Mouse (Mus musculus): ENCODE results near the gene Ctnna2. TPM values are rescaled to one million over a fixed set of nuclear protein-coding genes. Genes with fewer than 3 reads are reported as not detected.
A peak's percentile ranks its signal among the peaks of the same experiment; 100 is the strongest.

Gene Ctnna2
- polyA plus RNA-seq, 1 experiment from 2014 or later: 10.3 TPM

GRCm38 (mm10) chr6:77253480-77253879 lies 726.0 kb downstream of the Ctnna2 start:
- Histone ChIP-seq H3K9me3 (ENCODE audit: control insufficient read depth, low read length) (no peaks in the 10 kb centered on the region), H3K4me2 (ENCODE audit: low read length) (no peak overlapping the region), H3K36me3 (ENCODE audit: control insufficient read depth, insufficient read depth, low read length) (no peaks in the 10 kb centered on the region), H3K27me3 (replicated peaks; ENCODE audit: control insufficient read depth, insufficient read depth, low read length) (no peaks in the 10 kb centered on the region), H3K27ac (ENCODE audit: low read depth) (no peak overlapping the region), H3K4me3 (ENCODE audit: low read depth, low read length) (no peak overlapping the region), H3K4me1 (replicated peaks; ENCODE audit: control insufficient read depth, insufficient read depth, low read length) (no peaks in the 10 kb centered on the region), H3K9ac (ENCODE audit: low read length) (no peak overlapping the region)
- DNase-seq (ENCODE audit: low spot score) (no peak), ATAC-seq (replicated peaks; ENCODE audit: low FRiP score, low TSS enrichment, low read depth) (no peak)
- 81% methylated on average over 5 of the region's 5 CpGs for WGBS

DNA sequence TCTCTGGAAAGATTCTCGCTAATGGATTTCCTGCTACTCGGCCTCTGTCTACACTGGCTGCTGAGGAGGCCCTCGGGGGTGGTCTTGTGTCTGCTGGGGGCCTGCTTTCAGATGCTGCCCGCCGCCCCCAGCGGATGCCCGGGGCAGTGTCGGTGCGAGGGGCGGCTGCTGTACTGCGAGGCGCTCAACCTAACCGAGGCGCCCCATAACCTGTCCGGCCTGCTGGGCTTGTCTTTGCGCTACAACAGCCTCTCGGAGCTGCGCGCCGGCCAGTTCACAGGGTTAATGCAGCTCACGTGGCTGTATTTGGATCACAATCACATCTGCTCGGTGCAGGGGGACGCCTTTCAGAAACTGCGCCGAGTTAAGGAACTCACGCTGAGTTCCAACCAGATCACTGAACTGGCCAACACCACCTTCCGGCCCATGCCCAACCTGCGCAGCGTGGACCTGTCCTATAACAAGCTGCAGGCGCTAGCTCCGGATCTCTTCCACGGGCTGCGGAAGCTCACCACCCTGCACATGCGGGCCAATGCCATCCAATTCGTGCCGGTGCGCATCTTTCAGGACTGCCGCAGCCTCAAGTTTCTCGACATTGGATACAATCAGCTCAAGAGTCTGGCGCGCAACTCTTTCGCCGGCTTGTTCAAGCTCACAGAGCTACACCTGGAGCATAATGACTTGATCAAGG lies 735.8 kb downstream of the Ctnna2 start:
- peak overlapping the region; percentile 37 for H3K4me3 ChIP-seq (ENCODE audit: low read depth, low read length)
- no peaks in the 10 kb centered on the region for H3K9me3 ChIP-seq (ENCODE audit: control insufficient read depth, low read length)
- H3K4me1 ChIP-seq (replicated peaks; ENCODE audit: control insufficient read depth, insufficient read depth, low read length): no peaks in the 10 kb centered on the region; the same call in 1 of the 2 replicates
- no peaks in the 10 kb centered on the region for H3K36me3 ChIP-seq (ENCODE audit: control insufficient read depth, insufficient read depth, low read length)
- WGBS: under 1% methylated on average over 43 of the region's 43 CpGs
- DNase-seq (ENCODE audit: low spot score) (peak; percentile 76), ATAC-seq (replicated peaks; ENCODE audit: low FRiP score, low TSS enrichment, low read depth) (peak; percentile 72)
- peaks cover 44% of the 10 kb centered on the region for H3K27me3 ChIP-seq (replicated peaks; ENCODE audit: control insufficient read depth, insufficient read depth, low read length)
- no peak overlapping the region for H3K27ac ChIP-seq (ENCODE audit: low read depth)
- peak overlapping the region; percentile 82 for H3K4me2 ChIP-seq (ENCODE audit: low read length)
- 0 out of 2 replicates have a peak overlapping the region, but pooled peaks have one; percentile 8 for H3K9ac ChIP-seq (ENCODE audit: low read length)

GRCm38 (mm10) chr6:77242601-77243406 lies 736.7 kb downstream of the Ctnna2 start, which contains the start of gene Lrrtm1:
Gene Lrrtm1, plus strand, starts transcription at chr6:77242689.
- ATAC-seq (replicated peaks; ENCODE audit: low FRiP score, low TSS enrichment, low read depth) (peak; percentile 73; the same call in 1 of the 2 replicates), DNase-seq (ENCODE audit: low spot score) (peak; percentile 76)
- no peaks in the 10 kb centered on the region for H3K9me3 ChIP-seq (ENCODE audit: control insufficient read depth, low read length)
- no peaks in the 10 kb centered on the region; the same call in 1 of the 2 replicates for H3K4me1 ChIP-seq (replicated peaks; ENCODE audit: control insufficient read depth, insufficient read depth, low read length)
- H3K9ac ChIP-seq (ENCODE audit: low read length): peak within 1 kb of the TSS; percentile 32
- H3K4me3 ChIP-seq (ENCODE audit: low read depth, low read length): peak within 1 kb of the TSS; percentile 37
- H3K27me3 ChIP-seq (replicated peaks; ENCODE audit: control insufficient read depth, insufficient read depth, low read length): peaks cover 44% of the 10 kb centered on the region
- no peaks in the 10 kb centered on the region for H3K36me3 ChIP-seq (ENCODE audit: control insufficient read depth, insufficient read depth, low read length)
- peak within 1 kb of the TSS; percentile 82 for H3K4me2 ChIP-seq (ENCODE audit: low read length)
- no peak within 1 kb of the TSS for H3K27ac ChIP-seq (ENCODE audit: low read depth)
- WGBS: under 1% methylated on average over 53 of the region's 53 CpGs

- Histone ChIP-seq H3K9me3 (ENCODE audit: control insufficient read depth, low read length) (no peaks in the 10 kb centered on the region), H3K9ac (ENCODE audit: low read length) (no peak overlapping the region), H3K4me2 (ENCODE audit: low read length) (no peak overlapping the region), H3K36me3 (ENCODE audit: control insufficient read depth, insufficient read depth, low read length) (no peaks in the 10 kb centered on the region), H3K27ac (ENCODE audit: low read depth) (no peak overlapping the region), H3K4me3 (ENCODE audit: low read depth, low read length) (no peak overlapping the region), H3K4me1 (replicated peaks; ENCODE audit: control insufficient read depth, insufficient read depth, low read length) (no peaks in the 10 kb centered on the region; the same call in 1 of the 2 replicates), H3K27me3 (replicated peaks; ENCODE audit: control insufficient read depth, insufficient read depth, low read length) (peaks cover 30% of the 10 kb centered on the region)
- 6% methylated on average over 1 of the region's 1 CpGs for WGBS
- DNase-seq (ENCODE audit: low spot score): no peak
- no peak for ATAC-seq (replicated peaks; ENCODE audit: low FRiP score, low TSS enrichment, low read depth)
Observed at GRCm38 (mm10) chr6:77240426-77240825, 739.1 kb downstream of the Ctnna2 start.

- H3K4me2 ChIP-seq (ENCODE audit: low read length): no peak overlapping the region
- ATAC-seq (replicated peaks; ENCODE audit: low FRiP score, low TSS enrichment, low read depth): no peak
- no peaks in the 10 kb centered on the region for H3K27me3 ChIP-seq (replicated peaks; ENCODE audit: control insufficient read depth, insufficient read depth, low read length)
- no peaks in the 10 kb centered on the region for H3K9me3 ChIP-seq (ENCODE audit: control insufficient read depth, low read length)
- no peak for DNase-seq (ENCODE audit: low spot score)
- WGBS: 73% methylated on average over 16 of the region's 16 CpGs
- H3K9ac ChIP-seq (ENCODE audit: low read length): no peak overlapping the region
- H3K27ac ChIP-seq (ENCODE audit: low read depth): no peak overlapping the region
- no peaks in the 10 kb centered on the region for H3K36me3 ChIP-seq (ENCODE audit: control insufficient read depth, insufficient read depth, low read length)
- no peaks in the 10 kb centered on the region for H3K4me1 ChIP-seq (replicated peaks; ENCODE audit: control insufficient read depth, insufficient read depth, low read length)
- no peak overlapping the region for H3K4me3 ChIP-seq (ENCODE audit: low read depth, low read length)
Observed at GRCm38 (mm10) chr6:77222849-77223638, 756.5 kb downstream of the Ctnna2 start.

DNA sequence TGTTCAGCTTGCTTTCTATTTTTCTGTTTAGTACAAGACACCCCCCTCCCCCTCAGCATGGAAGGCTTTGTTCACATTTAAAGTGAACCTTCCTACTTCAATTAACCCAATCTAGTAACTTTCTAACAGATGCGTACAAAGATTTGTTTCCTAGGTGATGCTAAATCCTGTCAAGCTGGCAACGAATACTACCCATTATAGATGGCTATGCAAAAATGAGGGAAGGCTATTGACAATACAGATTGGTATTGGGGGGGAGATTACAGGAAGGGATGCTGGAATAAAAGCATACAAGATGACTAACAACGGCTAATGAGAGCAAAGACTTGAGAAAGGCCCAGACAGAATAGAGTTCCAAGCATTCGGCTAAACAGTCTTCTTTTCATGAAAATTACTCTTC lies 758.7 kb downstream of the Ctnna2 start:
- H3K4me2 ChIP-seq (ENCODE audit: low read length): no peak overlapping the region
- 80% methylated on average over 4 of the region's 4 CpGs for WGBS
- no peak overlapping the region for H3K4me3 ChIP-seq (ENCODE audit: low read depth, low read length)
- DNase-seq (ENCODE audit: low spot score) (no peak), ATAC-seq (replicated peaks; ENCODE audit: low FRiP score, low TSS enrichment, low read depth) (no peak)
- H3K4me1 ChIP-seq (replicated peaks; ENCODE audit: control insufficient read depth, insufficient read depth, low read length): no peaks in the 10 kb centered on the region
- H3K27ac ChIP-seq (ENCODE audit: low read depth): no peak overlapping the region
- no peaks in the 10 kb centered on the region for H3K9me3 ChIP-seq (ENCODE audit: control insufficient read depth, low read length)
- H3K9ac ChIP-seq (ENCODE audit: low read length): no peak overlapping the region
- H3K27me3 ChIP-seq (replicated peaks; ENCODE audit: control insufficient read depth, insufficient read depth, low read length): no peaks in the 10 kb centered on the region
- no peaks in the 10 kb centered on the region for H3K36me3 ChIP-seq (ENCODE audit: control insufficient read depth, insufficient read depth, low read length)

DNA sequence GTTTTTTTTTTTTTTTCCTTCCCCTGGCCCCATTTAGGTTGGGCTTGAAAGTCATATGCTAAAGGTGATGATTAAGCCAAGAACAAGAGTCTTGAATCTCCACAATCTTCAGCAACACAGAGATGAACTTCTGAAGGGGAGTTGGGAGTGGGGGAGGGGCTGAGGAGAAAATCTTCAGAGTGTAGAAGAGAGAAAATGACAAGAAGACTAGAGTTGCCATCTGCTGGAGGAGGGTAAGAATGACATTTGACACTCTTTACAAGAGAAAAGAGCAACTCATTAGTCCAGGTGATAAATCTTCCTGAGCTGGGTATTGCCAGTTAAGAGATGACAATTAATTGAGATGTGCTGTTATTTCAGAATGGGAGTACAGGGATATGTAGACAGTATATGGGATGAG lies 760.6 kb downstream of the Ctnna2 start:
- ATAC-seq (replicated peaks; ENCODE audit: low FRiP score, low TSS enrichment, low read depth) (no peak), DNase-seq (ENCODE audit: low spot score) (no peak)
- Histone ChIP-seq H3K27me3 (replicated peaks; ENCODE audit: control insufficient read depth, insufficient read depth, low read length) (no peaks in the 10 kb centered on the region), H3K9me3 (ENCODE audit: control insufficient read depth, low read length) (no peaks in the 10 kb centered on the region), H3K4me1 (replicated peaks; ENCODE audit: control insufficient read depth, insufficient read depth, low read length) (no peaks in the 10 kb centered on the region), H3K4me3 (ENCODE audit: low read depth, low read length) (no peak overlapping the region), H3K4me2 (ENCODE audit: low read length) (no peak overlapping the region), H3K9ac (ENCODE audit: low read length) (no peak overlapping the region), H3K36me3 (ENCODE audit: control insufficient read depth, insufficient read depth, low read length) (no peaks in the 10 kb centered on the region), H3K27ac (ENCODE audit: low read depth) (no peak overlapping the region)

DNA sequence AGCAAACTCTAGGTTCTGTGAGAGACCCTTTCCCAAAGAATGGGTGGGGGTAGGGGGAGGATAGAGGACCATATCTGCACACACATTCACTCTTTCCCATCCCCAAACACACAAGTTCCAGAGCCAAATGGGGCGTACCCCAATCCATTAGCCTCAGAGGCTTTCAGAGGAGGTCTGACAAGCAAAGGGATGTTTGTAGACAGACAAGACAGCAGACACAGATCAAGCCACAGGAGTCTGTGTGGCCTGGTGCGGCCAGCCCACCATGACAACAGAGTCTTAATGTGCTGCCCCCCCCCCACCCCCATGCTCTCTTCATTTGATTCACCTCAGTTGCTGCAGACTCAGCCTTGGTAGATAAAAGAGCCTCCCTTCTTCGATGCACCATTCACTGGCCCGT lies 764.2 kb downstream of the Ctnna2 start:
- Histone ChIP-seq H3K4me2 (ENCODE audit: low read length) (no peak overlapping the region), H3K4me3 (ENCODE audit: low read depth, low read length) (no peak overlapping the region), H3K36me3 (ENCODE audit: control insufficient read depth, insufficient read depth, low read length) (no peaks in the 10 kb centered on the region), H3K9me3 (ENCODE audit: control insufficient read depth, low read length) (no peaks in the 10 kb centered on the region), H3K9ac (ENCODE audit: low read length) (no peak overlapping the region), H3K27ac (ENCODE audit: low read depth) (no peak overlapping the region), H3K4me1 (replicated peaks; ENCODE audit: control insufficient read depth, insufficient read depth, low read length) (no peaks in the 10 kb centered on the region), H3K27me3 (replicated peaks; ENCODE audit: control insufficient read depth, insufficient read depth, low read length) (no peaks in the 10 kb centered on the region)
- DNase-seq (ENCODE audit: low spot score): no peak
- no peak for ATAC-seq (replicated peaks; ENCODE audit: low FRiP score, low TSS enrichment, low read depth)
- 53% methylated on average over 4 of the region's 4 CpGs for WGBS
